Mouse (Mus musculus): ENCODE data around the gene Gm21904. TPM values are rescaled to one million over a fixed set of nuclear protein-coding genes. Genes with fewer than 3 reads are reported as not detected.
"Not testable (repeated sequence)": the region's sequence is repeated elsewhere in the genome, so short reads cannot be mapped to it uniquely, and the experiment has no call there.

Gm21904 gene
- not detected for total RNA-seq (2021)
- long read RNA-seq = 0 reads

- not testable (repeated sequence) for DNase-seq (ENCODE audit: low spot score in 2 of 2)
Observed at GRCm38 (mm10) chrY:17846166-17846565, at the start of gene Gm21904. Gene Gm21904, minus strand, starts transcription at chrY:17846266.

GRCm38 (mm10) chrY:17874441-17874840, 28.4 kb upstream of the Gm21904 start, which contains the start of the genes Gm20772 and Gm20831:
Gene Gm20772, plus strand, starts transcription at chrY:17874741.
Gene Gm20831, plus strand, starts transcription at chrY:17874741.
- not testable (repeated sequence) for DNase-seq (ENCODE audit: low spot score in 2 of 2)

Other genes with a start within 250 kb of the Gm21904 start
- not detected for gene Gm20772, start 28.5 kb upstream of the Gm21904 start, total RNA-seq (2021)
- not detected for gene Gm20831, start 28.5 kb upstream of the Gm21904 start, total RNA-seq (2021)
- gene Srsy, start 91.1 kb upstream of the Gm21904 start, total RNA-seq (2021) = not detected
- gene Gm21764, start 215.5 kb upstream of the Gm21904 start, total RNA-seq (2021) = not detected
- not detected for gene Ssty1, start 242.8 kb upstream of the Gm21904 start, total RNA-seq (2021)

Data from layer of hippocampus, postnatal 10 days (tissue).